Mouse (Mus musculus) heart, embryonic 11.5 days (tissue): Measurements from ENCODE around the gene H1fx. TPM values are rescaled to one million over a fixed set of nuclear protein-coding genes. Genes with fewer than 3 reads are reported as not detected.

Experiments used
- ATAC-seq: fragments of 200-750 bp; cut with Nextera tagmentation; replicated peaks from 2 replicates; pipeline ENCODE4 v1.8.0; 2017; ENCODE audit warnings: moderate library complexity; ENCODE audit not compliant: insufficient number of reproducible peaks, low FRiP score, low TSS enrichment
- H3K27ac ChIP-seq: fragments of 300-500 bp; sonication (generic); 2 replicates; pipeline ENCODE4 v1.5.1; 2014; ENCODE audit warnings: mild to moderate bottlenecking, low read depth, low read length
- H3K27me3 ChIP-seq: fragments of 300-500 bp; sonication (generic); 2 replicates; pipeline ENCODE4 v1.6.1; 2014; ENCODE audit warnings: mild to moderate bottlenecking, low read length, mixed read lengths; ENCODE audit not compliant: control insufficient read depth, insufficient read depth
- H3K36me3 ChIP-seq: fragments of 300-500 bp; sonication (generic); 2 replicates; pipeline ENCODE4 v1.6.1; 2014; ENCODE audit warnings: mild to moderate bottlenecking, low read length, moderate library complexity, mixed read lengths; ENCODE audit not compliant: control insufficient read depth, insufficient read depth
- H3K4me1 ChIP-seq: fragments of 300-500 bp; sonication (generic); 2 replicates; pipeline ENCODE4 v1.6.1; 2014; ENCODE audit warnings: low read length; ENCODE audit not compliant: control insufficient read depth, insufficient read depth
- H3K4me2 ChIP-seq: fragments of 300-500 bp; sonication (generic); 2 replicates; pipeline ENCODE4 v1.6.1; 2014; ENCODE audit warnings: mild to moderate bottlenecking, moderate library complexity
- H3K4me3 ChIP-seq: fragments of 300-500 bp; sonication (generic); 2 replicates; pipeline ENCODE4 v1.5.1; 2014; ENCODE audit warnings: low read depth, low read length
- H3K9ac ChIP-seq: fragments of 300-500 bp; sonication (generic); 2 replicates; pipeline ENCODE4 v1.6.1; 2014; ENCODE audit warnings: mild to moderate bottlenecking, low read depth, low read length, moderate library complexity
- H3K9me3 ChIP-seq: fragments of 300-500 bp; sonication (generic); replicated peaks from 2 replicates; pipeline ENCODE4 v1.6.1; 2016; ENCODE audit warnings: low read length; ENCODE audit not compliant: control insufficient read depth
- WGBS: fragments of 180-500 bp; shearing (Covaris S2); extraction: QIAGEN DNeasy Blood & Tissue Kit; methylation state at CpG from one replicate; pipeline ENCODE4 v1.1.7; 2014; ENCODE audit not compliant: insufficient replicate concordance; 5-methylcytosine and 5-hydroxymethylcytosine counted together
- polyA plus RNA-seq: library from polyadenylated mRNA; unstranded; fragments of >200 nt; fragmentation: Nextera tagmentation; extraction: Ambion mirVana; gene quantifications from 2 replicates; pipeline ENCODE4 v1.2.1, GENCODE M21; 2014

The H1fx gene
- polyA plus RNA-seq, 1 experiment from 2014 or later = 22.7 TPM

DNA sequence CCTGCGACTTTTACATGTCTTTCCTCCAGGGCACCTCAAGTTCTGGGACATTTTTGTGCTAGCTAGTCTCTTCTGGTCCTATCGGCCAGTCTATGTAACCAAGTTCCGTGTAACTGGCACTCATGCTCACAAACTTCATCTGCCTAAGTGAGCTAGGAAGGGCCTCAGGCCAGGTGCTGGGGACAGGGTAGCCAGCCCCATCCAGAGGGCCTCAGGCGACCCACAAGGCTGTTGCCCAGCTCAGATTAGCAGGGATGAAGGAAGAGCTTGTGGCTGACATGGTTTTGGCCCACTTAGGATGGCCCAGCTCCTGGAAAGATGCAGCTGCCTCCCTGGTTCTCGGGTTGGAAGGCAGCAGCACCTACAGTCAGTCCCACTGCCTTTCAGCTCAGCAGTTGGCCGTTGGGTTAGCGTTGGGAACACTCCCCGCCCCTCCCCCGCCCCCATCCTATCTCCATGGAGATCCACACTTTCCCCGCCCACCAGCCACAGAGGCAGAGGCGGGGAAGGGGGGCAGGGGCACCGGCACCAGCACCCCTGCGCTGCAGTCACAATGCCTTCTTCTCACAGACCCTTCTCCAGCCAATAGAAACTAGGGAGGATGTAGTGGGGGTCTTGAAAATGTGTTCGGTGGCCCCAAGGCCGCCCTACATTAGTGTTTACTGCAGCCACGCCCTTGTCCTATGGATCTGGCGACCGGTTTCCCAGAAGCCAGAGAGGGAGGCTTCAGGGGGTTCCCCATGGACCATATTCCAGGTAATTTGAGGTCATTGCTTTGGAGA is 12.5 kb upstream of the H1fx start:
- WGBS = 7% methylated on average over 18 of the region's 18 CpGs
- Histone ChIP-seq H3K36me3 (no peaks in the 10 kb centered on the region), H3K4me2 (peak overlapping the region; percentile 70), H3K4me3 (peak overlapping the region; percentile 22), H3K9ac (peak overlapping the region; percentile 55), H3K27me3 (no peaks in the 10 kb centered on the region), H3K27ac (no peak overlapping the region), H3K9me3 (no peaks in the 10 kb centered on the region), H3K4me1 (peaks cover 19% of the 10 kb centered on the region)
- peak; percentile 55; the same call in 1 of the 2 replicates for ATAC-seq

DNA sequence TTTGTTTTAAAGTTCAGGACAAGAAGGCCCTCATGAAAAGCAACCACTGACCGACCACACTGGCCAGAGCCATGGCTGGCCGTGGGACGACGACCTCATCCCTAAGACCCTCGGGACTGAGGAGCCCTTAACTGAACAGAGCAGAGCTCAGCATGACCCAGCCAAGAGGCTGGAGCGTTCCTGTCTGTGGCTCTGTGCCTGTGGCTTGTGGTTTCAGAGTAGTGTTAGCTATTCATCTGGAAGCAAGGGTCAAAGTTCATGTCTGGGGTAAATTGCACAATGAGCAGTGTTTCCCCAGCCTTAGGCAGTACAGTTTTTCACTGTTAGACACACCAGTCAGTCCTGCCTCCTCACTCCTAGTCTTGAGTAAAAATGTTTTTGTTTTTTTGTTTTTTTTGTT is 11.3 kb upstream of the H1fx start:
- 56% methylated on average over 6 of the region's 6 CpGs for WGBS
- no peak for ATAC-seq
- H3K27me3 ChIP-seq = no peaks in the 10 kb centered on the region

DNA sequence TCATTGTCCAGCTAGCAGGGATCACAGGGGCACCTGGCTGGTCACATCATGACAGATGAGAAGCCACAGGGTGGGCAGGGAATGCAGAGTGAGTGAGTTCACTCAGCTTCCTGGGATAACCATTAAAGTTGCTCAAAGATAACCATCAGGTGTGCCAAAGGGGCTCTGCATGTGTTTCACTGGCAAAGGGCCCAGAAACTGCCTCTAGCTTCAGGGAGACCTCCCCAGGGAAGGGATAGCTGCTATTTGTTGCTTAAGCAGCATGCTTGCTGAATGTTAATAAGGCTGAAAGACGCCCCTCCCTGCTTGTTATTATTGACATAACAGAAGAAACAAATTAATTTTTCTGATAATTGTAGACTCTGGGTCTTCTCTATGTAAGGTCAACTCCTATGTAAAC is 10.4 kb upstream of the H1fx start:
- Histone ChIP-seq H3K4me1 (peaks cover 19% of the 10 kb centered on the region), H3K9me3 (no peaks in the 10 kb centered on the region), H3K27me3 (no peaks in the 10 kb centered on the region), H3K27ac (no peak overlapping the region), H3K36me3 (0 out of 2 replicates have a peak, but pooled peaks cover 2% of the 10 kb centered on the region), H3K4me2 (no peak overlapping the region), H3K4me3 (no peak overlapping the region), H3K9ac (no peak overlapping the region)
- no peak for ATAC-seq
- 84% methylated on average over 1 of the region's 1 CpGs for WGBS

More for the DNA sequence above, 11.3 kb upstream of the H1fx start:
- Histone ChIP-seq H3K36me3 (0 out of 2 replicates have a peak, but pooled peaks cover 2% of the 10 kb centered on the region), H3K4me3 (no peak overlapping the region), H3K9me3 (no peaks in the 10 kb centered on the region), H3K9ac (no peak overlapping the region), H3K27ac (no peak overlapping the region), H3K4me1 (peaks cover 19% of the 10 kb centered on the region), H3K4me2 (no peak overlapping the region)

DNA sequence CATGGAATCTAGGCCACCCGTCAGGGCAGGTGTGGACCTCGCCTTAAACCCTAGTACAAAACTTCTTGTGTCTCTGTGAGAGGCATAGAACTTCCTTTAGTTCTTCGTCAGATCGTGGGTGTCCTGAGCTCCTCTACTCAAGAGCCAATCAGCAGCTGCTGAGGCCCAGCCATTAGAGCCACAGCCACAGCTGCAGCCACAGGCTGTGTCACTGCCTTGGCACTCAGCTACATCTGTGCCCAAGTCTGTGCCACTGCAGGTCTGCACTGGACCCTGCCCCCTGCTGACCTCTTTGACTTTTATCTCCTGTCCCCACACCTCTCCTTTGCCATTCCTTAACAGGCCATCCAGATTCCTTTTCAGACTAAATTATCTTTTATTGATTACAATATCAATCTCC is 9.8 kb upstream of the H1fx start:
- ATAC-seq = no peak
- Histone ChIP-seq H3K4me3 (no peak overlapping the region), H3K9me3 (no peaks in the 10 kb centered on the region), H3K9ac (no peak overlapping the region), H3K4me2 (no peak overlapping the region), H3K4me1 (peaks cover 19% of the 10 kb centered on the region), H3K27ac (no peak overlapping the region), H3K36me3 (0 out of 2 replicates have a peak, but pooled peaks cover 2% of the 10 kb centered on the region), H3K27me3 (no peaks in the 10 kb centered on the region)
- WGBS = 63% methylated on average over 4 of the region's 4 CpGs

GRCm38 (mm10) chr6:87982506-87982905 is 1.1 kb upstream of the H1fx start:
- Histone ChIP-seq H3K9ac (no peak overlapping the region), H3K36me3 (peaks cover 8% of the 10 kb centered on the region), H3K4me2 (peak overlapping the region; percentile 87), H3K27me3 (no peaks in the 10 kb centered on the region), H3K4me1 (no peaks in the 10 kb centered on the region), H3K4me3 (peak overlapping the region; percentile 88), H3K27ac (no peak overlapping the region), H3K9me3 (no peaks in the 10 kb centered on the region)
- no peak for ATAC-seq
- WGBS = 62% methylated on average over 9 of the region's 9 CpGs

DNA sequence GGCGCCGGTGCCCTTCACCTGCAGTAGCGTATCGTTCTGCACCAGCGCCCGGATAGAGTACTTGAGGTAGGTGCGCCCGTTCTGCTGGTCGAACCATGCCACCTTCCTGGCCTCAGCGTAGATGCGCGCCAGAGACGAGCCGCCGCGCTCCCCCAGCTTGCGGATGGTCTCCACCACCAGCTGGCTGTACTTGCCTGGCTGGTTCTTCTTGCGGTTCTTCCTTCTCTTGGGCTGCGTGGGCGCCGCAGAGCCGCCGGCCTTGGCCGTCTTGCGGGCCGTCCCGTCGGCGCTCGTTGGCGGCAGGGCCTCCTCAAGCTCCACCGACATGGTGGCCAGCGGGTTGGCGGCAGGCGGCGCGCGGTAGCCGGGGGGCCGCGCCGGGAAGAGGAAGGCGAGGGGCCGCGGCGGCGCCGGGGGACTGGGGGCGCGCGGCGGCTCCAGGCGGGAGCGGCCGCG is 379 bp downstream of the H1fx start:
- H3K4me3 ChIP-seq = peak overlapping the region; percentile 88
- peak overlapping the region; percentile 85 for H3K9ac ChIP-seq
- WGBS = under 1% methylated on average over 44 of the region's 56 CpGs
- no peaks in the 10 kb centered on the region for H3K4me1 ChIP-seq
- peak overlapping the region; percentile 87 for H3K4me2 ChIP-seq
- no peaks in the 10 kb centered on the region for H3K9me3 ChIP-seq
- peaks cover 8% of the 10 kb centered on the region for H3K36me3 ChIP-seq
- no peaks in the 10 kb centered on the region for H3K27me3 ChIP-seq
- peak; percentile 53 for ATAC-seq
- H3K27ac ChIP-seq = peak overlapping the region; percentile 68

- Histone ChIP-seq H3K4me2 (peak overlapping the region; percentile 87), H3K27me3 (no peaks in the 10 kb centered on the region), H3K9me3 (no peaks in the 10 kb centered on the region), H3K27ac (peak overlapping the region; percentile 68), H3K4me1 (no peaks in the 10 kb centered on the region), H3K36me3 (peaks cover 8% of the 10 kb centered on the region), H3K9ac (peak overlapping the region; percentile 85), H3K4me3 (peak overlapping the region; percentile 88)
- peak; percentile 58; the same call in 1 of the 2 replicates for ATAC-seq
- WGBS = under 1% methylated on average over 64 of the region's 66 CpGs
Measured at GRCm38 (mm10) chr6:87980374-87981029, 935 bp downstream of the H1fx start.

GRCm38 (mm10) chr6:87979728-87980127 is 1.7 kb downstream of the H1fx start:
- peak overlapping the region; percentile 87 for H3K4me2 ChIP-seq
- 79% methylated on average over 3 of the region's 3 CpGs for WGBS
- no peaks in the 10 kb centered on the region for H3K4me1 ChIP-seq
- no peaks in the 10 kb centered on the region for H3K27me3 ChIP-seq
- peak overlapping the region; percentile 88; the same call in 1 of the 2 replicates for H3K4me3 ChIP-seq
- no peak overlapping the region for H3K9ac ChIP-seq
- no peak for ATAC-seq
- peaks cover 5% of the 10 kb centered on the region for H3K36me3 ChIP-seq
- H3K9me3 ChIP-seq = no peaks in the 10 kb centered on the region
- no peak overlapping the region for H3K27ac ChIP-seq
